Mouse (Mus musculus): ENCODE results near the gene Mbd6.

The Mbd6 gene

GRCm38 (mm10) chr10:127264336-127264735, 24.5 kb downstream of the Mbd6 start:
- DNase-seq (ENCODE audit: low read depth, low spot score) = no peak

DNA sequence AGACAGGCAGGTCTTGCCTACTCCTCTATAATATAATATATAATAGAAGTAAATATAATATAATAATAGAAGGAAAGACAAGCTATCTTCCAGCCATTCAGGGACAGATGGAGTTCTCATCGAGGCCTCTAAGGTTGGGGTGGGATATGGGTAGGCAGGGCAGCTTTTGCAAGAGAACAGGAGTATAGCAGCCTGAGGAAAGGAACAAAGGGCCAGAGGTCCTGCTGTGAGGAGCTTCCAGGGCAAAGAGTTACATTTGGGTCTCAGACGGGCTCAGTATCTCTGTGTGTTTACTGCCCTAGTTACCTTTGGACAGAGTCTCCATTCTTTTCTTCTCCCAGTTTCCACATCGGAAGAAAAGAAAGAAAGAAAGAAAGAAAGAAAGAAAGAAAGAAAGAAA, 25.2 kb downstream of the Mbd6 start:
- DNase-seq (ENCODE audit: low read depth, low spot score) = no peak

DNA sequence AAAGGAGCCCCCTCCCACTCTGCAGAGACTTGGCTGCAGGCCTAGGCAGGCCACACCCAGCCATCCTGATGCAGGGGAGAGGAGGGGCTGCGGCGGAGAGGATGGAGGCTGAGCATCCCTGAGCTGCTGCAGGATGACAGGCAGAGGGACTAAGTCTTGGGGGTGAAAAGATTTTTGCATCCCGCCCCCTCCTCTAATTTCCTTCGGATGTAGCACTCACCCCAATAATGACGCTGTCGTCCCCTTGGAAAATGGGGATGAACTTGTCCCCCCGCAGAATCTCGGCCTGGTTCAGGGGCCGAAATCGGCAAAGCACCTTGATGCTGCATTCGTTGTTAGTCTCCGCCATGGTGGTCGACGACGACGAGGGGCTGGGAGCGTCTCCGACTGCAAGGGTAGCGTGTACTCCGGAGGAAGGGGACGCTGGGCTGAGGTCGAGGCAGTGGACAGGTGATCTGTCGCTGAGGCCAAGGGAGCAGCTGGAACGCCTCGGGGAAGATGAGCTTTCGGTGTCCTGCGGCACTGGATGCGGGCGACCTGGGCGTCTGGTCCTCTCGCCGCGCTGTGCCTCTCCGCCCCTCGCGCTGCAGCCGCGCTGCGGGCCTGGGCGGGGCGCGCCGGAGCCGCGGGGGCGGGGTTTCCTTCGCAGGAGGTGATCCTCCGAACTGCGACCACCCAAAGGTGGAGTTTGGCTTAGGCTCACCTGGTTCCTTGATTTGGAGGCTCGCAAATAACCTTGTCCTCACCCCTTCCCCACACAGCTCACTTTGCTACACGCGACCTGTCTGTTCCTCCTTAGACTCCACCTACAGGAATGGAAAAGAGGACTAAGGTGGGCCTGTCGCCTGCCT, 26.0 kb downstream of the Mbd6 start, which contains the start of gene Kif5a:
Kif5a (minus strand) TSS at position 801 of the 851 bp plus-strand sequence.
- DNase-seq (ENCODE audit: low read depth, low spot score) = no peak

DNA sequence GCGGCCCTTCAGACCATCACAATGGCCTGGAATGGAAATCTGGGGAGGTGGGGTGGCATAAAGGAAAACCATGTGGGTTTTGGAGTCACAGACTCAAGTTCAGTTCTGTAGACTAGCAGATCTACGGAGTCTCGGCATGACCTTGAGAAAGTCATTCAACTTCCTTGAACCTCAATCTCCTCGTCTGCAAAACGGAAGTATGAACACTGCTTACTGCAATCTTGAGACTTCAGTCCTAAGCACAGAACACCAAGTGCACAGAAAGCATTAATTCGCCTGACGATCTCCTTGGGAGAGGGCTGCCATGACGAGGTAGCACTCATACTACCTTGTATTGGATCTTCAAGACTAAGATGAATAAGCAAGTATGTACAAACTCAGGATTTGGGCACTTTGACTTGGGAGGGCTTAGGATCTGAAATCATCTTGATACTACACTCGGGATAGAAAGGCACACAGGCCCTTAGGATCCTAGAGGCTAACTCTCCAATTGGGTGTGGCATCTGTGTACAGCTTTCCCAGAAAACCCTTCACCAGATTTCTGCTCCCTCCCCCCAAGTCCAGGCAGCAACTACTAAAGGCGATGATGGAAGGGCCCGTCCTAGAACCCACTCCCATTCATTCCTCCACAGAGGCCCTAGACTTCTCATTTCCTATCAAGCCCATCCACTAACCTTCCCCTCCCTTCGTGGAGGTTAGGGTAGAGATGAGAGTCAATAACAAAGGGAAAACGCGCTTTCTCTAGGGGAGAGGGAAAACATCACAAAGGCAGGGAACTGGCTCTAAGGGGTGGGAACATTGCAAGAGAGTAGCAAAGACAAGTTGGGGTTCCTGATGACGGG, 26.9 kb downstream of the Mbd6 start:
- no peak for DNase-seq (ENCODE audit: low read depth, low spot score)

DNA sequence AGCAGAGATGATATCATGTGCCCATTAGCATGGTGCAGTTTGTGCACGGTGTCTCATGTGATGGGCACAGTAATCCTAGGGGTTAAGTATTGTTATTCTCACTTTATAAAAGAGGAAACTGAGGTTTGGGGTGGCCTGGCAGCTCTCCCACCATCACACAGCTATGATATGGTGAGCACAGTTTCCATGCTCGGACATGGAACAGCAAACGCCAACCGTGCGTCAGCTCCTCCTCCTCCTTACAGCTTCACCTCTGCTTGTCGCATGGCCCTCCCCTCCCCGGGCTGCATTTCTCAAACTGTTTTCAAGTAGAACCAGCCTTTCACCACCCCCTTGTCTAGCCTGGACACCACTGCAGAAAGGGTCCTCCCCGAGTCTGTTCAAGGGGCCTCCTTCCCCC, 30.3 kb downstream of the Mbd6 start:
- no peak for DNase-seq (ENCODE audit: low read depth, low spot score)

DNA sequence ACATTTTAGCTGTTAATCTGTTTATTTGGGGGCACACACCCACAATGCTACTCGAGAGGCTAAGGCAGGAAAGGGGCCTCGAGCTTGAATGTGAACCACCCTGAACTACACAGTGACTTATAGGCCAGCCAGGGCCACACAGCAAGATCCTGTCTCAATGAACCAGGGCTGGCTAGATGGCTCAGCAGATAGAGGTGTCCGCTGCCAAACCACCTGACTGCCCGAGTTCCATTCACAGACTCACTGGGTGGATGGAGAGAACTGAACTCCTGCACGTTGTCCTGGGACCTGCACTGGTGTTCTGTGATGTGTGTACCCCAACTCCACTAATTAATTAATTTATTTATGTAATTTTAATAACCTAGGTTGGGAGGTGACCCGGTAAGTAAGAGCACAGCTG, 31.0 kb downstream of the Mbd6 start:
- no peak for DNase-seq (ENCODE audit: low read depth, low spot score)

DNA sequence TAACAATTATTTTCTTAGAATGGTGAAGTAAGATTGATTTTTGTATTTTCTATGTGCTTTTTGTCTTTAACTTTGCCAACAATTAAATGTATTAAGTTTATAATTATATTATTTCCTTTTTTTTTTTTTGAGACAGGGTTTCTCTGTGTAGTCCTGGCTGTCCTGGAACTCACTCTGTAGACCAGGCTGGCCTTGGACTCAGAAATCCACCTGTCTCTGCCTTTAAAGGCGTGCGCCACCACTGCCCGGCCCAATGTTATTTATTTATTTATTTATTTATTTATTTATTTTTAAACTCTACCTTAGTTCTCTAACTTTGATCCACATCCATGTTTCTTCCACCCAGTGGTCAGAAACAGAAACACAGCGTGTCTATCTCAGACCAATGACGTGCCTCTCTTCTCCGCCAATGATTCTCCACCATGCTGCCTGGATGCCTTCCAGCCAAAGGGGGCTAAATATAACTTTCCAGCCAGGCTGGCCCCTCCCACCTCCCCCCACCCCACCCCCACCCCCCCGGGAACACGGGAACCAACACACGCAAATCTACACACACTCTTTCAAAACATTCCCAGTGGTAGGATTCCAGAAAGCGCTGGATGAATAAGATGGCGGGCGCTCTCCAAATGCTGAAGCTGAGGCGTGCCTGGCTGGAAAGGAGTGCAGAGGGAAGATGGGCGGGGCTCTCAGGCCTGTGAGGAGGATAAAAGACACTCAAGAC, 33.0 kb downstream of the Mbd6 start:
- DNase-seq (ENCODE audit: low read depth, low spot score) = no peak

- DNase-seq (ENCODE audit: low read depth, low spot score) = no peak
Measured at GRCm38 (mm10) chr10:127250810-127251209, 38.0 kb downstream of the Mbd6 start.

DNA sequence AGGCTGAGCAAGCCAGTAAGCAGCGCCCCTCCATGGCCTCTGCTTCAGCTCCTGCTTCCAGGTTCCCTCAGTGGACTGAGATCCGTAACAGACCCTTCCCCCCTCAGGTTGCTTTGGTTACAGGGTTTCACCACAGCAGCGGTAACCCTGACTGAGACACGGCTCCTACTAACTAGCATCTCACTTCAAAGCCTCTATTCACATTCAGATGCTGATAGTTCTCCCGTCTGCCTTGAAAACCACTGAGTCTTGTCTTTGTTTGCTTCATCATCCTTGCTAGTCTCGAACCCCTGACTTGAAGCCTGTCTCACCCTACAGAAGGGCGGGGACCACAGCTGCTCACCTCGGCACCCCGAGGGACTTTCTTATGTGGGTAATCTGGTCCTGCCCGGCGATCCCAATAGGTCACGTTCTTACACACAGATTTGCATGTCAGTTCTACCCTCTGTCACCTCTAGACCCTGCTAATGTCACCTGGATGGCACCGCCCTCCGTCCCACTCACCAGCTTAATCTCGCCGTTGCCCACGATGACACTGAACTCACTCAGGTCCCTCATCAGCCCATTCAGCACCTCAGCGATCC, 50.5 kb downstream of the Mbd6 start:
- DNase-seq (ENCODE audit: low read depth, low spot score) = no peak

DNA sequence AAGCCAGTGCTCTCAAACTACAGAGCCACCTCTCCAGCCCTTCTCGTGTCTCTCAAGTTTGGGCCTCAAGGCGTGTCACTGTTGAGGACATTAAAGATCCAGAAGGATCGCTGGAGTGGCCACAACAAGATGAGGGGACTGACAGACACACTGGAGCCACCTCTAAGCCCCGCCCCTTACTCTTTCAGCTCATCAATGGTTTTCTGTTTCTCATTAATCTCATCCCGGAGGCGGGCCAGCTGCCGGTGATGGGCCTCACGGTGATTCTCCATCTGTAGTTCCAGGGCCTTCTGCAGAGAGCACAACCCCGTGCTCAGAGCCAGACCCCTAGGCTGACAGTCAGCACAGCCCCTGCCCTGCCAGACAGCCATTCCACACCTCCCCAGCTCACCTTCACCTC, 52.3 kb downstream of the Mbd6 start:
- DNase-seq (ENCODE audit: low read depth, low spot score) = no peak

DNA sequence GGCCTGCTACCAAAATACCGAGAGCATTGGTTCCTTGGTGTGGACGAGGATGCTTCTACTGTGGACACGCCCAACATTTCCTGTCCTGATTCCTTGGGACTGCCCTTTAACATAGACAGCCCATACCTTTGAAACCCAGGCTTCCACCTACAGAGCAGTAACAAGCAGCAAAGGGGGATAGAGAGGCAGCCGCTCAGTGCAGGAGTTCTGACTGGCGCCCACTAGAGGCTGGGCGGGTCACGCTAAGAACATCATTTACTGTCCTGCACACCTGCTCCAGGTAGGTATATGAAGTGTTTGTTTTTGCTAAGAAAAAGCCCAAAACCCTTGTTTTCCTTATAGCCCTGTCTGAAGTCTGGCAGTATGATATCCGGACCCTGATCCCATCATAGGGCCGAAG, 55.7 kb downstream of the Mbd6 start:
- DNase-seq (ENCODE audit: low read depth, low spot score) = no peak
